Mouse (Mus musculus) heart, adult 2 months (tissue): ENCODE results near the gene Syngr2. TPM values are rescaled to one million over a fixed set of nuclear protein-coding genes. Genes with fewer than 3 reads are reported as not detected.

Source experiments
- DNase-seq, 2 experiments: peaks; one replicate each; pipeline ENCODE4 v3.0.0; 2021
- H3K27ac ChIP-seq: fragments of 200-600 bp; 2 replicates; pipeline ENCODE4 v1.8.1; 2022
- H3K27me3 ChIP-seq: fragments of 200-500 bp; 2 replicates; pipeline ENCODE4 v1.6.1; 2012; ENCODE audit warnings: mild to moderate bottlenecking, low read length, inconsistent platforms, mixed read lengths; ENCODE audit not compliant: control insufficient read depth, insufficient read depth
- H3K36me3 ChIP-seq: fragments of 200-500 bp; 2 replicates; pipeline ENCODE4 v1.6.1; 2012; ENCODE audit warnings: low read length, inconsistent platforms; ENCODE audit not compliant: control insufficient read depth, insufficient read depth
- H3K4me1 ChIP-seq: fragments of 200-500 bp; 2 replicates; pipeline ENCODE4 v1.6.1; 2011; ENCODE audit warnings: low read length; ENCODE audit not compliant: control insufficient read depth, insufficient read depth
- H3K4me3 ChIP-seq: fragments of 200-600 bp; 2 replicates; pipeline ENCODE4 v1.8.1; 2022
- H3K79me2 ChIP-seq: fragments of 200-500 bp; replicated peaks from 2 replicates; pipeline ENCODE4 v1.6.1; 2012; ENCODE audit warnings: mild to moderate bottlenecking, inconsistent platforms, low read length, moderate library complexity, mixed read lengths; ENCODE audit not compliant: control insufficient read depth, insufficient read depth
- H3K9ac ChIP-seq: fragments of 200-500 bp; 2 replicates; pipeline ENCODE4 v1.6.1; 2012; ENCODE audit warnings: low read depth, mild to moderate bottlenecking, control low read depth, inconsistent platforms, low read length, mixed read lengths
- CTCF ChIP-seq: fragments of 200-600 bp; IDR thresholded peaks from 2 replicates; pipeline ENCODE4 v1.8.1; 2022; ENCODE audit warnings: antibody characterized with exemption, mild to moderate bottlenecking, moderate library complexity
- EP300 ChIP-seq: fragments of 200-500 bp; IDR thresholded peaks from 2 replicates; pipeline ENCODE4 v1.6.1; 2011; ENCODE audit warnings: low read depth, low read length, control low read depth; ENCODE audit not compliant: insufficient read depth
- POLR2A ChIP-seq: fragments of 200-500 bp; IDR thresholded peaks from 2 replicates; pipeline ENCODE4 v1.6.1; 2011; ENCODE audit warnings: mild to moderate bottlenecking, low read depth, low read length, control low read depth; ENCODE audit not compliant: insufficient read depth
- whole genome bisulfite sequencing: fragments of 180-500 bp; shearing (Covaris S2); methylation state at CpG from one replicate; pipeline ENCODE4 v1.1.7; 2018; 5-methylcytosine and 5-hydroxymethylcytosine counted together
- intact Hi-C: fragments of 180-260 bp; cut with DNase I; formaldehyde crosslinking; loops from one replicate; pipeline ENCODE4 v1.15.1; 2025
- polyA plus RNA-seq: library from polyadenylated mRNA; depleted of rRNA; stranded (reverse); fragments of >200 nt; gene quantifications from 2 replicates; pipeline ENCODE4 v1.2.3, GENCODE M21; 2012
- total RNA-seq, 2 experiments: library from RNA; stranded (reverse); gene quantifications; 2 replicates each; pipeline ENCODE4 v1.2.3; 2021

Syngr2 gene
- total and polyA plus RNA-seq, 3 experiments, result 109 to 217 (median 129) TPM

- H3K36me3 ChIP-seq, result peaks cover 2% of the 10 kb centered on the region; the same call in 1 of the 2 replicates
- H3K9ac ChIP-seq, result no peak overlapping the region
- TF ChIP-seq POLR2A, result no peak
- no peak for TF ChIP-seq CTCF
- TF ChIP-seq EP300, result no peak
- 73% methylated on average over 9 of the region's 9 CpGs for WGBS
- H3K4me1 ChIP-seq, result peaks cover 21% of the 10 kb centered on the region
- peak overlapping the region; percentile 67 for H3K27ac ChIP-seq
- no peaks in the 10 kb centered on the region for H3K27me3 ChIP-seq
- no peaks in the 10 kb centered on the region for H3K79me2 ChIP-seq
- intact Hi-C loops, result loop anchor here (10.0 kb wide), 1 partner anchor 587 kb away; no protein-coding TSS in a partner anchor
- DNase-seq, result peak in 1 of 2 experiments; percentile 19
- H3K4me3 ChIP-seq, result no peak overlapping the region
Measured at GRCm38 (mm10) chr11:117821868-117822267, 12.4 kb downstream of the Syngr2 start.

DNA sequence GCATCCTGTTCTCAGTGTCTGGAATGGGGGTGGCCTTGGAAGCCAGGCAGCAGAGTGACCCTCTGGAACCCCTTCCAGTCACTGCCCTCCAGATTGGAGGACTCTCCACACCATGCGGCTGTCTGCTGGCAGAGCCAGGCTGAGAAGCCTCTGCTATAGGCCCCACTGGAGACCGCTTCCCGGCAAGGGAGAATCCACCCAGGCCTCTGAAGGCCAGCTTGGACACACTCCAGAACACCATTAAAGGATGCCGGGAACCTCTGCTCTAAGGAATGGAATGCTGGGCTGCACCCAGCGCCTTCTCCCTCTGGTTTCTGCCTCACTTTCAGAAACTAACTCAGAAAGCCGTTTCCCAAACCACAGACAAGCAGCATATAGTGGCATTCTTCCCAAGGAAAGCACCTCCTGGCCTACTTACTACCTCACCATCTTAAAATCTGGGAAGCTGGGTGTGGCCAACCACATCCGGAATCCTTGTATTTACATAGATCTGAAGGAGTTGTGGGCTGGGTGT lies 13.3 kb downstream of the Syngr2 start:
- H3K79me2 ChIP-seq, result no peaks in the 10 kb centered on the region
- DNase-seq, result peak; percentile 51 to 52
- no peak for TF ChIP-seq EP300
- TF ChIP-seq POLR2A, result no peak
- TF ChIP-seq CTCF, result no peak
- 14% methylated on average over 7 of the region's 7 CpGs for WGBS
- H3K36me3 ChIP-seq, result peaks cover 2% of the 10 kb centered on the region; the same call in 1 of the 2 replicates
- peaks cover 23% of the 10 kb centered on the region for H3K4me1 ChIP-seq
- H3K9ac ChIP-seq, result no peak overlapping the region
- intact Hi-C loops, result loop anchor here (1.0 to 10.0 kb wide), 2 partner anchors 12 to 588 kb away; no protein-coding TSS in a partner anchor
- no peaks in the 10 kb centered on the region for H3K27me3 ChIP-seq
- no peak overlapping the region for H3K4me3 ChIP-seq
- peak overlapping the region; percentile 67 for H3K27ac ChIP-seq

DNA sequence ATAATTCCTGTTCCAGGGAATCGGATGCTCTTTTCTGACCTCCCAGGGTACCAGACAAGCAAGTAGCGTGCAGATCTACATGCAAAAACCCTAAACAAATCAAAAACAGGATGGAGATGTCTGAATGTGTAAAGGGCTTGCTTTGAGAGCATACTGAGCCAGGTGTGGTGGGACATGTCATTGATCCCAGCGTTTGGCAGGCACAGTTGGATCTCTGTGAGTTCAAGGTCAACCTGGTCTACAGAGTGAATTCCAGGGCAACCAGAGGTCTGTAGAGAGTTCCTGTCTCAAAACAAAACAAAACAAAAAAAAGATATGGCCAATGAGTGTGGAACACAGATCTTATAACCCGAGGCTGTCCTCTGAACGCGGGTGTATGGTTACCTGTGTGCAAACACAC lies 13.9 kb downstream of the Syngr2 start:
- intact Hi-C loops, result loop anchor here (1.0 to 10.0 kb wide), 2 partner anchors 13 to 589 kb away; no protein-coding TSS in a partner anchor
- H3K36me3 ChIP-seq, result peaks cover 2% of the 10 kb centered on the region; the same call in 1 of the 2 replicates
- WGBS, result 75% methylated on average over 6 of the region's 6 CpGs
- no peak overlapping the region for H3K4me3 ChIP-seq
- H3K4me1 ChIP-seq, result peaks cover 29% of the 10 kb centered on the region
- DNase-seq, result peak in 1 of 2 experiments; percentile 19
- H3K27me3 ChIP-seq, result no peaks in the 10 kb centered on the region
- H3K27ac ChIP-seq, result peak overlapping the region; percentile 67
- no peaks in the 10 kb centered on the region for H3K79me2 ChIP-seq
- TF ChIP-seq POLR2A (no peak), CTCF (no peak), EP300 (no peak)
- no peak overlapping the region for H3K9ac ChIP-seq

DNA sequence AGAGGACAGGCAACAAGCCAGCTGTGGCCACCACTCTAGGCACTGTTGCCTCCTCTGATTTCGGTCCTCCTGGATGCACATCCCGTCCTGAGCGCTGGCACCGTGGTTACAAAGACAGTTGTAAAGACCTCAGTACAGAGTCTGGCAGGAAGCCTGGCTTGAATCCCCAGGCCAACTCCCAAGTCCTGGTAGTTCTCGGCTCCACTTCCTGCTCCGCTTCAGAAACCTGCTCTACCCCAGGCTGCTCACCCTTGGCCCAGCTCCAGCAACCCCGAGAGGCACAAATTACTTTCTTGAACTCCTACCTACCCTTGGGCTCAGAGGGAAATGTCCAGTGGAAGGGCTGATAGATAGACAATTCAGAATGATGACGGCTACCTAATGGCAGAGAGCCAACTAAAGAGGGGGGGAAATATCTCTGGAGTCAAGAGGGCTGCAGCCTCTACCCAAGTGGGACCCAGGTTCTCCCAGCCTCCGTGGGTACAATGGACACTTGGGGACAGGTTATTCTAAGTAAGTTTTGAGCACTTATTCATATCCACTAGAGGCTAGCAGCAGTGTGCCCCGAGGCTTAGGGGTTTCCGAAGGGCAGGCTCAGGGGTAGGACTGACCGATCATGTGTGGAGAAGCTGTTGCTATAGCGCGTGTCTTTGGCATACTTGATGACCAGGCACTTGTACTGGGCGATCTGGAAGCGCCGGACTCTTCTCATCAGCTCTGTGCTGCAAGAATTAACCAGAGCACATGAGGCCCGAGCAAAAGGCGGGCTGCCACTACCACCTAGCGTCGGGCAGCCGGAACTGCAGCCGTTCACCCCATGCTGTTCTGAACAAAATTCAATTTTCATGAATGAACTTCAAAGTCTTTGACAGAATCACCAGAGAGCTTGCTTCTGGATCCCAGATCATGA lies 14.8 kb downstream of the Syngr2 start:
- no peaks in the 10 kb centered on the region for H3K27me3 ChIP-seq
- peaks cover 2% of the 10 kb centered on the region; the same call in 1 of the 2 replicates for H3K36me3 ChIP-seq
- 0 out of 2 replicates have a peak, but pooled peaks have one; percentile 23 for TF ChIP-seq POLR2A
- peak; percentile 96 for TF ChIP-seq CTCF
- TF ChIP-seq EP300, result peak; percentile 96
- H3K4me1 ChIP-seq, result peaks cover 35% of the 10 kb centered on the region
- intact Hi-C loops, result loop anchor here (1.0 to 10.0 kb wide), 6 partner anchors 34 to 590 kb away; partner anchors contain the start of genes Tmc6 and Tmc8
- peak overlapping the region; percentile 25 for H3K9ac ChIP-seq
- DNase-seq, result peak; percentile 85 to 86
- H3K4me3 ChIP-seq, result peak overlapping the region; percentile 17; the same call in 1 of the 2 replicates
- peak overlapping the region; percentile 67 for H3K27ac ChIP-seq
- WGBS, result under 1% methylated on average over 23 of the region's 23 CpGs
- no peaks in the 10 kb centered on the region for H3K79me2 ChIP-seq

GRCm38 (mm10) chr11:117825333-117826101 lies 16.0 kb downstream of the Syngr2 start, which contains the start of the genes Afmid and Tk1:
TSS of gene Afmid (plus strand) at chr11:117825924.
TSS of gene Tk1 (minus strand) at chr11:117826092.
- Histone ChIP-seq H3K27me3 (no peaks in the 10 kb centered on the region), H3K4me3 (peak within 1 kb of the TSS; percentile 27), H3K4me1 (peaks cover 39% of the 10 kb centered on the region), H3K79me2 (no peaks in the 10 kb centered on the region), H3K27ac (peak within 1 kb of the TSS; percentile 53; the same call in 1 of the 2 replicates), H3K9ac (peak within 1 kb of the TSS; percentile 11; the same call in 1 of the 2 replicates), H3K36me3 (peaks cover 2% of the 10 kb centered on the region; the same call in 1 of the 2 replicates)
- TF ChIP-seq EP300 (peak; percentile 54; the same call in 1 of the 2 replicates), CTCF (no peak)
- intact Hi-C loops, result loop anchor here (2.0 to 10.0 kb wide), 4 partner anchors 43 to 591 kb away; partner anchors contain the start of genes Tmc6 and Tmc8
- DNase-seq, result peak; percentile 72 to 78
- WGBS, result 2% methylated on average over 34 of the region's 34 CpGs
